Mouse (Mus musculus) olfactory bulb, adult 2 months (tissue): ENCODE data around the gene Mllt6.
"Not testable (repeated sequence)": the region's sequence is repeated elsewhere in the genome, so short reads cannot be mapped to it uniquely, and the experiment has no call there.

Source experiments
- CTCF ChIP-seq: fragments of 200-500 bp; IDR thresholded peaks from 2 replicates; pipeline ENCODE4 v1.5.1; 2012; ENCODE audit warnings: low read depth, mild to moderate bottlenecking, low read length, moderate library complexity; ENCODE audit not compliant: insufficient read depth
- POLR2A ChIP-seq: fragments of 200-500 bp; IDR thresholded peaks from 2 replicates; pipeline ENCODE4 v1.6.1; 2012; ENCODE audit warnings: mild to moderate bottlenecking, low read depth, low read length, moderate library complexity; ENCODE audit not compliant: insufficient read depth

DNA sequence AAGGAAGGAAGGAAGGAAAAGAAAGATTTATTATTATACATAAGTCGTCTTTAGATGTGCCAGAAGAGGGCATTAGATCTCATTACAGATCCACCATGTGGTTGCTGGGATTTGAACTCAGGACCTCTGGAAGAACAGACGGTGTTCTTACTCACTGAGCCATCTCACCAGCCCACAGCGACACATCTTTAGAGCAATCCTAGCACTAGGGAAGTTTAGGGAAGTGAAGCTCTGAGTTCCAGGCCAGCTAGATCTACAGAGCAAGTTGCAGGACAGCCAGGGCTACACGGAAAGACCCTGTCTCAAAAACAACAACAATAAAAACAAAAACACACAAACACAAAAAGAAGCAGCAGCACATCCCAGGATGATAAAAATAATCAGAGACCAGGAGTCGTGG, 71.6 kb downstream of the Mllt6 start:
- not testable (repeated sequence) for TF ChIP-seq CTCF, POLR2A
